Mouse (Mus musculus): ENCODE measurements at regions not wholly inside any gene's neighbourhood (a gene's known extent, or its start where the extent isn't known, plus 50 kb on each side); places are given as distances from the start of the nearest gene placed in this dataset.

DNA sequence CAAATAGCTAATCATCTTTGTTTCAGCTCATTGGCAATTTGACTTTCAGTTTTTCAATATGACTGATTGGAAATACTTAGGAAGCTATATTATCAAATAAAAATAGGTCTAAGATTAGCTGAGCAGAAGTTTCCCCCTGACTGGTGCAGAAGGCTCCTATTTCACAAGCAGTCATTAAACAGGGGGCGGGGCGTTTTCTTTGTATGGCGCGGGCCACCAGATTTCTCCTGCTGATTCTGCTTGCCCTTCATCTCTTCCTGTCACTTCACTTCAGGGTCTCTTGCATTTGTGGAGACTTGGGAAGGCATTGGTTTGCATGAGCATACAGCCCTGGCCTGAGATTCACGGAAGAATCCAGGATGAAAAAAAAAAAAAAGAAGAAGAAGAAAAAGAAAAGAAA is 102.3 kb upstream of the Adgrl2 start:
- 28% methylated on average over 5 of the region's 5 CpGs for WGBS
- ATAC-seq (ENCODE audit: low FRiP score, low TSS enrichment) (no peak), DNase-seq (ENCODE audit: low spot score) (no peak)
- Histone ChIP-seq H3K27me3 (ENCODE audit: control insufficient read depth, insufficient read depth, low read length) (no peaks in the 10 kb centered on the region), H3K4me1 (replicated peaks; ENCODE audit: control insufficient read depth, insufficient read depth) (no peaks in the 10 kb centered on the region), H3K4me2 (replicated peaks; ENCODE audit: low read depth) (no peak overlapping the region), H3K9me3 (ENCODE audit: control insufficient read depth, low read length) (no peaks in the 10 kb centered on the region), H3K9ac (ENCODE audit: low read length) (no peak overlapping the region), H3K27ac (replicated peaks) (no peak overlapping the region), H3K4me3 (ENCODE audit: low read depth, low read length) (no peak overlapping the region), H3K36me3 (ENCODE audit: control insufficient read depth, insufficient read depth, low read length) (no peaks in the 10 kb centered on the region)
- TF ChIP-seq CTCF (IDR thresholded peaks at IDR 0.05; ENCODE audit: low read depth) (no peak), EP300 (optimal IDR thresholded peaks at IDR 0.05) (no peak)

DNA sequence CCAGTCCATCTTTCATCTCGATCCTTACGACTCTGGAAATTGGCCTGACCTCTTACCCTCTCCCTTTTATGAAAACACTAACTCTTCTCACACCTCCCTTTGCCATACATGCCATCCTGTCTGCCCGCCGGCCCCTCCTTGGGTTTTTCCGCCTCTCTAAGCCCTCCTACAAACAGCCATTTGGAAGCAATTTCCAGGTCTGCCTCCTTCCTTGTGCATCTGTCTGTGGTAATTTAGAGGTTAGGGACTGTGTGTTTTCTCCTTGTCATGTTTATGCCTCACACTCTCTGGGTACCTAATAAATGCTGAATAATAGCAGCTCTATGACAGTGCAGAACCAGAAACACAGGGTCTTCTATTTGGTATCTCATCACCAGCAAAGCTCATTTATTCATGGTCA is 99.7 kb upstream of the Adgrl2 start:
- no peaks in the 10 kb centered on the region for H3K27me3 ChIP-seq (ENCODE audit: control insufficient read depth, insufficient read depth, low read length)
- H3K27ac ChIP-seq (replicated peaks) = no peak overlapping the region
- DNase-seq (ENCODE audit: low spot score) (no peak), ATAC-seq (ENCODE audit: low FRiP score, low TSS enrichment) (no peak)
- H3K4me3 ChIP-seq (ENCODE audit: low read depth, low read length) = no peak overlapping the region
- TF ChIP-seq EP300 (optimal IDR thresholded peaks at IDR 0.05) (no peak), CTCF (IDR thresholded peaks at IDR 0.05; ENCODE audit: low read depth) (no peak)
- H3K36me3 ChIP-seq (ENCODE audit: control insufficient read depth, insufficient read depth, low read length) = no peaks in the 10 kb centered on the region
- WGBS = 77% methylated on average over 5 of the region's 5 CpGs
- no peaks in the 10 kb centered on the region for H3K4me1 ChIP-seq (replicated peaks; ENCODE audit: control insufficient read depth, insufficient read depth)
- no peak overlapping the region for H3K4me2 ChIP-seq (replicated peaks; ENCODE audit: low read depth)
- H3K9me3 ChIP-seq (ENCODE audit: control insufficient read depth, low read length) = no peaks in the 10 kb centered on the region
- no peak overlapping the region for H3K9ac ChIP-seq (ENCODE audit: low read length)

DNA sequence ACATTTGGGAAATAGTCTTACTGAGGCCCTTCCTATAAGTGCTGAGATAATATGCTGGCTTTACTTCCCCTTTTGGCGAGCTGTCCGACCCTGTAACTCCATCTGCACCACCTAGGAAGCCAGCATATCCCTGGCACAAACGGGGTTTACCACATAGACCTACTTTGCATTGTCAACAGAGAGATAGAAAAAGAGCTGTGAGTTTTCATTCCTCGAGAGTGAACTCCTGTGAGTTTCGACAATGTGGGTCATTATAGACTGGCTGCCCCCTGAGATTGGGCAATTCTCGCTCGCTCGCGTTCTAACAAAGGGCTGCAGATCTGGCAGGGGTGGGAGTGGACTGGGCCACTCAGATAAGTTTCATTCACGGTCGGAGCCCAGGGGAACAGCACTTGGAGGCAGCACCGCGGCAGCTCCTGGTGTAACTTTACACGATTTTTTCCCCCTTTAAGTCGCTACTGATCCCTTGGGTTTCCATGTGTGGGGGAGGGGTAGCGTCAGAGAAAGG is 98.3 kb upstream of the Adgrl2 start:
- Histone ChIP-seq H3K4me1 (replicated peaks; ENCODE audit: control insufficient read depth, insufficient read depth) (no peaks in the 10 kb centered on the region), H3K27me3 (ENCODE audit: control insufficient read depth, insufficient read depth, low read length) (no peaks in the 10 kb centered on the region), H3K4me3 (ENCODE audit: low read depth, low read length) (peak overlapping the region; percentile 21; the same call in 1 of the 2 replicates), H3K4me2 (replicated peaks; ENCODE audit: low read depth) (peak overlapping the region; percentile 59), H3K9me3 (ENCODE audit: control insufficient read depth, low read length) (no peaks in the 10 kb centered on the region), H3K9ac (ENCODE audit: low read length) (0 out of 2 replicates have a peak overlapping the region, but pooled peaks have one; percentile 19), H3K27ac (replicated peaks) (no peak overlapping the region), H3K36me3 (ENCODE audit: control insufficient read depth, insufficient read depth, low read length) (no peaks in the 10 kb centered on the region)
- ATAC-seq (ENCODE audit: low FRiP score, low TSS enrichment) = no peak
- TF ChIP-seq EP300 (optimal IDR thresholded peaks at IDR 0.05) (no peak), CTCF (IDR thresholded peaks at IDR 0.05; ENCODE audit: low read depth) (no peak)
- DNase-seq (ENCODE audit: low spot score) = peak; percentile 51
- WGBS = 12% methylated on average over 16 of the region's 16 CpGs

DNA sequence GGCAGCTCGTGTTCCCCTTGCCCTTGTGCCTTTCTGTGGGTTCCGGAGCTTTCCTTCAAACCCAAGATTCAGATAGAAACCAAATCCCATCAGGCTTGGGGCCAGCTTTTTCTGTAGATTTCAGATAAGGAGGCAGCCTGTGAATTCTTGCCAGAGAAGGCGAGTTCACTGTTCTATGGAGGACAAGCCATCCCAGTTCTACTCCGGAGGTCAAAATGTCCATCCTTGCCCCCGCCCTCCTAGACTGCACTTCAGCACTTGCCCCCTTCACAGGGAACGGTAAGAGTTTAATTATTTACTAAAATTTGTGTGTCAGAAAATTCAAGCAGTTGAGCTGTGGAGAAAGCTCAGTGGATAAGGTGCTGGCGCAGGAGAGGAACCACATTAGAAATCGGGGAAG is 97.1 kb upstream of the Adgrl2 start:
- Histone ChIP-seq H3K4me3 (ENCODE audit: low read depth, low read length) (no peak overlapping the region), H3K36me3 (ENCODE audit: control insufficient read depth, insufficient read depth, low read length) (no peaks in the 10 kb centered on the region), H3K4me2 (replicated peaks; ENCODE audit: low read depth) (no peak overlapping the region), H3K9me3 (ENCODE audit: control insufficient read depth, low read length) (no peaks in the 10 kb centered on the region), H3K4me1 (replicated peaks; ENCODE audit: control insufficient read depth, insufficient read depth) (no peaks in the 10 kb centered on the region), H3K27ac (replicated peaks) (no peak overlapping the region), H3K9ac (ENCODE audit: low read length) (no peak overlapping the region), H3K27me3 (ENCODE audit: control insufficient read depth, insufficient read depth, low read length) (no peaks in the 10 kb centered on the region)
- WGBS = 60% methylated on average over 8 of the region's 8 CpGs
- TF ChIP-seq EP300 (optimal IDR thresholded peaks at IDR 0.05) (no peak), CTCF (IDR thresholded peaks at IDR 0.05; ENCODE audit: low read depth) (no peak)
- no peak for DNase-seq (ENCODE audit: low spot score)
- no peak; the same call in 1 of the 2 replicates for ATAC-seq (ENCODE audit: low FRiP score, low TSS enrichment)

DNA sequence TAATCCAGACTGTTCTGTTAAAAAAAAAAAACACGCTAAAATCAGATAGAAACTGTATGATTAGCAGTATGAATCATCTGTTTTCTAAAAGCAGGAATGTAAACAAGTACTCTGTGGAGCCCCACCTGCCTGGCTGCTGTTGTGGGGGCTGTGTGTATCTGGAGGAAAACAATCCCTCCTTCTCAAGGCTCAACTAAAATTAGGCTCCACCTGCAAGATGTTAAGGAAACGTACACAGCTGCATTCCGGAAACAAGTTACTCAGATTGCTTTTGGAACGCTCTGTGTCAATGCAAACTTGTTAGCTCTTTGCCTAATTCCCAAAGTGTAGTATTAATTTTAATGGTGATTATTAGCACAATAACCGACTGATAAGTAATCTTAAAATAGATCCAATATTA is 96.3 kb upstream of the Adgrl2 start:
- TF ChIP-seq CTCF (IDR thresholded peaks at IDR 0.05; ENCODE audit: low read depth) = no peak
- no peak for TF ChIP-seq EP300 (optimal IDR thresholded peaks at IDR 0.05)
- no peaks in the 10 kb centered on the region for H3K9me3 ChIP-seq (ENCODE audit: control insufficient read depth, low read length)
- H3K36me3 ChIP-seq (ENCODE audit: control insufficient read depth, insufficient read depth, low read length) = no peaks in the 10 kb centered on the region
- DNase-seq (ENCODE audit: low spot score) = peak; percentile 24
- no peak for ATAC-seq (ENCODE audit: low FRiP score, low TSS enrichment)
- 18% methylated on average over 5 of the region's 5 CpGs for WGBS
- no peak overlapping the region for H3K4me2 ChIP-seq (replicated peaks; ENCODE audit: low read depth)
- H3K27ac ChIP-seq (replicated peaks) = no peak overlapping the region
- H3K27me3 ChIP-seq (ENCODE audit: control insufficient read depth, insufficient read depth, low read length) = no peaks in the 10 kb centered on the region
- no peaks in the 10 kb centered on the region for H3K4me1 ChIP-seq (replicated peaks; ENCODE audit: control insufficient read depth, insufficient read depth)
- H3K9ac ChIP-seq (ENCODE audit: low read length) = no peak overlapping the region
- H3K4me3 ChIP-seq (ENCODE audit: low read depth, low read length) = no peak overlapping the region

DNA sequence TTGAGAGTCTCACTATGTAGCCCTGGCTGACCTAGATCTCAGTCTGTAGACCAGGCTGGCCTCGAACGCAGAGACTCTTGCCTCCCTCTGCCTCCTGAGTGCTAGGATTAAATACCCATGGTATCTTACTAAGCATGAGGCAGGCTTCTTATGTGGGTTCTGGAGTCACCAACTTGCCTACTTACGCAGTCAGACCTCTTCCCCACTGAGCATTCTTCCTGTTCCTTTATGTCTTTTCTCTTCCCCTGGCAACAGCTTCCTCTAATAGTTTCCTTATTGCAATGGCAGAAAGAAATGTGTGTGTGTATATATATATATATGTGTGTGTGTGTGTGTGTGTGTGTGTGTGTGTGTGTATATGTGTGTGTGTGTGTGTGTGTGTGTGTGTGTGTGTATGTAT is 95.7 kb upstream of the Adgrl2 start:
- H3K9me3 ChIP-seq (ENCODE audit: control insufficient read depth, low read length) = no peaks in the 10 kb centered on the region
- no peak overlapping the region for H3K4me2 ChIP-seq (replicated peaks; ENCODE audit: low read depth)
- peak overlapping the region; percentile 5; the same call in 1 of the 2 replicates for H3K27ac ChIP-seq (replicated peaks)
- 80% methylated on average over 3 of the region's 3 CpGs for WGBS
- no peak overlapping the region for H3K4me3 ChIP-seq (ENCODE audit: low read depth, low read length)
- no peaks in the 10 kb centered on the region for H3K4me1 ChIP-seq (replicated peaks; ENCODE audit: control insufficient read depth, insufficient read depth)
- H3K36me3 ChIP-seq (ENCODE audit: control insufficient read depth, insufficient read depth, low read length) = no peaks in the 10 kb centered on the region
- no peak for TF ChIP-seq CTCF (IDR thresholded peaks at IDR 0.05; ENCODE audit: low read depth)
- no peak for TF ChIP-seq EP300 (optimal IDR thresholded peaks at IDR 0.05)
- DNase-seq (ENCODE audit: low spot score) (no peak), ATAC-seq (ENCODE audit: low FRiP score, low TSS enrichment) (0 out of 2 replicates have a peak, but pooled peaks have one; percentile 2)
- no peaks in the 10 kb centered on the region for H3K27me3 ChIP-seq (ENCODE audit: control insufficient read depth, insufficient read depth, low read length)
- H3K9ac ChIP-seq (ENCODE audit: low read length) = no peak overlapping the region
